Mouse (Mus musculus) MN1 (cell line): ENCODE data around the gene Cyth3.

Experiments
- DNase-seq: peaks from one replicate; pipeline ENCODE4 v3.0.0-alpha.2; 2016; ENCODE audit warnings: low spot score

Cyth3 gene

DNA sequence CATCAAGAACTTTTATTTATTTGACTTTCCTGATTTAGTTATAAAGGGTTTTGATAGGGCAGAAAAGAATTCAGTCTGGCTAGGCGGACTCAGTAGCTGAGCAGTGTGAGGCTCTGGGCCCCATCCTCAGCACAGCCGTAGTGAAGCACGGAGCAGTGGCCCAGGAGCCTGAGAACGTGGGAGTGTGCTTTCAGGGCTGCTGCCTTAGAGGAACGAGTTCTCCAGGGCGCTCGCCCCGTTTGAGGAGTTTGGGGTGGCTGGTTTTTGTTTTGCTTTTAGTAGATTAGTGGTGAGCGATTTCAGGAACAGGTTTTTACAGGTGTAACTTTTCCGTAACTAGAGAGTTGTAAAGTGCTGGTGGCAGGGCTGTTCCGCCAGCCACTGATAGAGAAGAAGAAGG is 13.1 kb downstream of the Cyth3 start:
- DNase-seq, result no peak

DNA sequence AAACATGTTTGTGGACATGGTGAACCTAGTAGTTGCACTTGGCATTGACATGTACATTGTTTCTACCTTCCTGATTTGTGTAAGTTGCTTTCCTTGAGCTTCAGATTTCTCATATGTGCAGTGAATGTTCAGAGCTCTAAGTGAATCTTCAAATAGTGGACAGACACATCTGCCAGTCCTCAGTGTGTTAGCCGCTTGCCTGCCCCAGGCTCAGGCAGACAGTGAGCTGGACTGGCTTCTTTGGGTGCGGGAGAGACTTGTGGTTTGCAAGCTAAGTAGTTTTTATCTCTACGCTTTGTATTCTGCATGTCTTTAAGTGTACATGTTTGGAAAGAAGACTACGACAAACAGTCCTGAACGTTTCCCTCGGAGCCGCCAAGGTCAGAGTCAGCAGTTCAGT is 13.9 kb downstream of the Cyth3 start:
- DNase-seq, result no peak

DNA sequence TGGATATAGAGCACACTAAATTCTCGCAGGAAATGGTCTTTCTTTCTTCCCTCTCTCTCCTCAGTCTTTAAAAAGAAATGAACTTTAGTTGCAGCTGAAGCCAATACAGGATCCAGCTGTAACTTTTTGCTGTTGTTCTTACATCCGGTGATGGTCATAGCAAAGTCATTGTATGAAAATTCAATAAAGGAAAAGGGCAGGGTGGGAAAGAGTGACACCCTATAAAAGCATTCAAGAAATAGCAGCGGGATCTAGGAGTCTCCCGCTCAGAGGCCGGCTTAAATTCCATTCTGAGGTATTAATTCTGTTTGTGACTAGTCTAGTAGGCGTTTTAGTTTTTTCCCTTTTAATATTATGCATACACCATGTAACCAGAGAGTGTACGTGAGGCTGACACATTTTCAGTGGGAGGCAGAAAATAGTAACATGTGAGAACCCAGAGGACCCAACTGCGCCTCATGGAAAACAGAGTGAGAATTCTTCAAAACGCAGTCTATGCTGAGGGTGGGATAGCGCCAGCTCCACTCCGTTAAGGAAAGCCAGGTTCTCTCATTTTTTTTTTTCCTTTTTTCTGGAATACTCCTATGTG is 15.7 kb downstream of the Cyth3 start:
- no peak for DNase-seq

DNA sequence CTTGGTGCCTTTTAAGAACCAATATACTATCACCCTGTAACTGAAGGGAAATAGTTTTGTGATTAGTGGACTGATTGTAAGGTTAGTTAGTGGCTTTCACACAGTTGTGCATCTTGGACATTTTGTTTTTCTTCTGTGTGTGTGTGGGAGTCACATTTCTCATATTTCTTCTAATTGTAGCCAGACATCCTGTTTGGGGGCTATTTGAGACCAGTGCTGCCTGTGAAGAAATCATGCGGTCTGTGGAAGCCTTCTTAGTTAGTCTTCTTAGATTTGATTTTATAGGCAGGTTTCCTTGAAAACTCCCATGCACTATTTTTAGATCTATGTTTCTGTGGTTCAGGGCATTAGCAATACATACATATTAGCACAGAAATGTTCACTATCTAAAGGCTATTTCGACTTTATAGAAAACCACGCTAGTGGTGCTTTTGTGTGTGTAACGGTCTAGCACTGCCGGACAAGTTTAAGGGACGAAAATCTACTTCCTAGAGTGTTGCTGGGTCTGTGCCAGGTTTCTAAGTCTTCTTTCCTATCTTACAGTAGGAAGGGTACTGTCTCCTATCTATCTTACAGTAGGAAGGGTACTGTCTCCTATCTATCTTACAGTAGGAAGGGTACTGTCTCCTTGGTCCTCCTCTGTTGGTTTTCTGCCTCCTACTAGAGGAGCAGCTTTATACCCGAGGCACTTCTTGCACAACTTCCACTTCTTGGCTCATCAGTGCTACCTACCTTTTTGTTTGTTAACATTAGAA is 16.4 kb downstream of the Cyth3 start:
- no peak for DNase-seq

DNA sequence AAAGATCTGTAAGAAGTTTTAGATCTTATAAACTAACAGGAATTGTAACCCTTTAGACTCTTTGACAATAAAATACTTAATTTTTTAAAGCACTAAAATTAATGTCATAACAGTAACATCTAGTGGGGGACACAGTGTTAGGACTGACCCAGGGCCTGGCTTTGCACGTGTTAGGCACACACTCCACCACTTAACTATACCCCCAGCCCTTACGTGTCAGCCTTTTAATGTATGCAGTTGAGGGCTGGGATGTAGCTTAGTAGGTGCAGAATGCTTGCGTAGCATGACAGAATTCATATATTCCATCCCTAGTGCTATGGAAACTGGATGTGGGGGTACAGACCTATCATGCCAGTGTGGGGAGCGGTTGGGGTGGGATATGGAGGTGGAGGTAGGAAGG is 17.1 kb downstream of the Cyth3 start:
- no peak for DNase-seq

DNA sequence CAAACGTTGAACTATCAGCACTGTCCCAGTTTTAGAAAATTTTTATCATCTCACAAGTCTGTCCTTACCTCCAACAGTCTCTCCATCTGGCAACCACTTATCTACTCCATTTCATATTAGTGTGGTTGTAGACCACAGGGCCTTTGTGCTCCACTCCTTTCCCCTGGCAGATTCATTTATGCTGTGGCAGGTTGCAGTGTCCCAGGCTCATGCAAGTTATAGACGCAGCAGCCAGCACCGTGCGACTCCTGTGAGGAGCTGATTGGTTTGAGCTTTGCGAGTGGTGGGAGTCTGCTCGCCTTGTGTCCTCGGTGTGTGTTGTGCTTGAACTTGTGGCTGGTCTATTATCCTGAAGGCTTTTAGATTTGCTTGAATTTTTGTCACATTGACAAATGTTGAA is 17.6 kb downstream of the Cyth3 start:
- no peak for DNase-seq

DNA sequence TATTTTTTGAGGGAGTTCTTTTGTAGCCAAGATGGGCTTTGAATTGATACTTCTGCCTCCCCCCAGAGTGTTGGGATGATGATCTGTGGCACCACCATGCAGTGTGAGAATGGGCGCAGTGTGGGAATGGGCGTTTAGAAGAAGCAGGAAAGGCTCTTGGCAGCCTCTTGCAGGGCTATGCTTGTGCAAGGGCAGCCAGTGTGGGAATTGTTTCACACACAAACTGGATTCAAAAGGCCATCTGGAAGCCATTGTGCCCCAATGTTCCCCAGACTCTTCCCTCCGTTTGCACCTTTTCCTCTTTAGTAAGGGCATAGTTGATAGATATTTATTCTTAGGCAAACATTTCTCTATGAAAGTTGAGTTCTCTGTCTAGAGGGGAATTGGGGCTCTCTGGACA is 19.3 kb downstream of the Cyth3 start:
- no peak for DNase-seq

DNA sequence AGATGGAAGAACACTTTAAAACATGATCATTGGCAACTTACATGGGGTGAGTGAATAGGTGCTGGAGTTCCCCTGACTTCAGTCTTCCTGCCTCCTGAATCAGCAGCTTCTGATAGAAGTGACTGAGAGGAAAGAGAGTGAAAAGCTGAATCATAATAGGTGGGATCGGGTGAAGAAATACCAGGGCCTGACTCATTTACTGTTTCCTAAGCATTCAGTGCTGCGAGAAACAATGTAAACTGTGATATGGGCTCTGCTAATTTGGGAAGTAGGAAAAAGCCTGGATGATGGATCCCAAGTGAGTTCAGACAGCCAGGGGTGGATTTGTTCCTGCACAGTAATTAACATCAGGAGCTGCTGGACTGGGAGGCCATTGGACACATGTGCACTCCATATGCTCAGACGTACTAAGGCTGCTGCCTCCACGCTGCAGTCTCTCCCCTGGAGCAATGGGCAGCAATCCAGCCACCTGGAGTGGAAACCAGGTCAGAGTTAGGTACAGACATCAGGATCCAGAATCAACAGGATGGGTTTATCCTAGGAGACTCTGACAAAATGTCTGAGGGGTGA is 20.1 kb downstream of the Cyth3 start:
- peak; percentile 41 for DNase-seq

DNA sequence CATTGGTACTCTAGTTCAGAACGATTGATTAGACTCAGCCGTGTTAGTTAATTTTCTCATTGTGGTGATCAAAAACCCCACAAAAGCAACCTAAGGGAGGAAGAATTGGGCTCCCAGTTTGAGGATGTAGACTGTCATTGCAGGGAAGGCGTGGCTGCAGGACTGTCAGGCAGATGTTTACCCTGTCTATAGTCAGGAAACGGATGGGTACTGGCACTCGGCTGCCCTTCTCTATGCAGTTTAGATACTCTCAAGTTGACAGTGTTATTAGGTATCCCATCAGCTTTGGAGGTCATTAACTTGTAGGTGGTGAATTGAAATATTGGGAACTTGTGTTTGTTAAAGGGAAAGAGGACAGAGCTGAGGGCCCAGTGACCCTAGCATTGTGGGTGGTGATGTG is 23.7 kb downstream of the Cyth3 start:
- DNase-seq, result no peak

DNA sequence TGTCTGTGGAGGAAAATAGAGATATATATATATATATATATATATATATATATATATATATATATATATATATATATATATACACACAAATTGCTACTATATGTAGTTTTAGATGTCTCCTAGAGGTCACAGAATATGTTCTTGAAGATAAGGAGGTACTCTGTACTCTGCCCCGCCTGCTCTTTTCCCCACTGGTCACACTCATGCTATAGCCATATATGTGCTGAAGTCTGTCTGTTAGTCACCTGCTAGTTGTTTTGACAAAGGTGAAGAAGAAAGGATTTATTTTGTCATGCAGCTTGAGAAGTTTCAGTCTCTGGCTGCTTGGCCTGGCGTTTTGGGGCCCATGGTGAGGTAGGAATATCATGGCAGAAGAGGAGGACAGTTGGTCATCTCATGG is 25.2 kb downstream of the Cyth3 start:
- DNase-seq, result no peak

DNA sequence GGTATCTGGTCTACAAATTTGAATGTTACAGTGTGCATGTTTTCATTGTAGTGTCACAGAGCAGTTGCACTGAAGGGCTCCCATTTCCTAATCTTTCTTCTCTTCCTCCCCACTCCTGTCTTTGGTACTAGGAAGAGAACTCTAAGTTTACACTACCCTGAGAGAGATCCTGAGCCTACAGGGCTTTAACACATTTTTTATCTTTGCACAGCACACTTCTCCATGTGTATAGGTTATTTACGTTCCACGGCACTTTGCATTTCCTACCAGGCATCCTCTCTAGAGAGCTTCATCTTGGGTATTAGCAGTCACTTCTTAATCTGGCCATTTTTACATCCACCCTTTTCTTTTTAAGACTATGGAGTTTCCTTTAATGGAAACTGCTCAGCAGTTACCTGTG is 25.8 kb downstream of the Cyth3 start:
- no peak for DNase-seq

DNA sequence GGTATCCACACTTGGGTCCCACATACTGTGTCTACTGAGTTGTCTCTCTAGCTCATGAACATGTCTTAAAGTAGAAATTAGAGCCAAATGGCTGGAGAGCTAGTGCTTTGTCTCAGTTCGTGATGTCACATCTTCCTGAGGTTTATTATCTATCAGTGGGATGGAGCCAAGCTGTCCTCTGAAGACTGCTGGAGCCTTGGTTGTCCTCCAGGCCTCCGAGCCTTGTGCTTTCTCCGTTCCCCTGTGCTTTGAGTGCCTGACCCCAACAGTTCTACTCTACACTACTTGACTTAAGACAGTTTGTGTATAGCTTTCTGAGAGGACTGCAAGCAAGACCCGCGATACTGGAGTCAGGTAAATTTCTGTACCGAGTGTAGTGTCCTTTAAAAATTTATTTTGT is 26.9 kb downstream of the Cyth3 start:
- DNase-seq, result no peak

DNA sequence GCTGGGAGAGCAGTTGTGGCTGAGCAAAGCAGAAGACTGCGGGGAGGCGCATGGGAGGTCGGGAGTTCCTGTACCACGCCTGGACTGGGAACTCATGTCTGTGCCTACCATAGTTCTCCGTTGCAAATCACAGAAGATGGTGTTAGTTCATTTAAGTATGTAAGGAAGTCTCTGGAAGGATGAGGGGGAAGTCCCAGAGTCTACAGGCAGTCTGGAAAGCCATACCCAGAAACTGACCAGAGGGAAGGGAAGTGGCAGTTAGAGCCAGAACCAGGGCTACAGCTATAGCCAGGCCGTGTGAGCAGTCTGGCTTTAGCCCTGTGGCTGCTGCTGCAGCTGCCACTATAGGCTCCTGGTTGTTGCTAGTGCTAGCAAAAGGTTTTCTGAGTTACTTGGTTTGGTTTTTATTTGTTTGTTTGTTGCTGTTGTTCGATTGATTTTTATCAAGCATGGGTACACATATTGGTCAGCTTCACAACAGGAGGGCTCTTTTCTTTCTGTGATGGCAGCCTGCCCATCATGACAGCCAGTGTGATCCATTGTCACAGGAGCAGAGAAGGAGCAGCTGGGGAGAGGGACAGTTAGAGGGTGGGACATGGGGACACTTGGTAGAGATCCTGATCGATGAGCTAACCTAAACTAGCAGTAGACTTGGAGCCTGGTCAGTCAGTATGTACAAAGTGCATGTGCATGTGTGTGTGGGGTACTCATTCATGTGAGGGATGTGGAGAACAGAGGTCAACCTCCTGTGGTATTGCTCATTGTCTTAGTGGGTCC is 29.8 kb downstream of the Cyth3 start:
- no peak for DNase-seq

DNA sequence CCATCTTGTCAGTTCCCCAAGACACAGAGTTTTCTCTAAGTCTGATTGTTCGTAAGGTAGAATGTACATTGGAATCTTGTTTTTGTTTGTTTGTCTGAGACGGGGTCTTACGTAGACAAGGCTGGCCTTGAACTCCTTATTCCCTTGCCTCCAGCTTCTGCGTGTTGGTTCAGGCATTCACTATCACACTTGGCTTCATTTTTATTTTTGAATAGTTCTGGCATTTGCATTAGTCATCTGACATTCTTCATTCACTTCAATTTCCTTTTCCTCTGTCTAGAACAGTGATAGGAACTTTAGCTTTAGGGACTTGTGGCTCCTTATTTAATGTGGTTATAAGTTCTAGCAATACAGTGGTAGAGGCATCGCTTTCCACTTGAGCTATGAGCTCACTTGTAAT is 31.2 kb downstream of the Cyth3 start:
- DNase-seq, result no peak

DNA sequence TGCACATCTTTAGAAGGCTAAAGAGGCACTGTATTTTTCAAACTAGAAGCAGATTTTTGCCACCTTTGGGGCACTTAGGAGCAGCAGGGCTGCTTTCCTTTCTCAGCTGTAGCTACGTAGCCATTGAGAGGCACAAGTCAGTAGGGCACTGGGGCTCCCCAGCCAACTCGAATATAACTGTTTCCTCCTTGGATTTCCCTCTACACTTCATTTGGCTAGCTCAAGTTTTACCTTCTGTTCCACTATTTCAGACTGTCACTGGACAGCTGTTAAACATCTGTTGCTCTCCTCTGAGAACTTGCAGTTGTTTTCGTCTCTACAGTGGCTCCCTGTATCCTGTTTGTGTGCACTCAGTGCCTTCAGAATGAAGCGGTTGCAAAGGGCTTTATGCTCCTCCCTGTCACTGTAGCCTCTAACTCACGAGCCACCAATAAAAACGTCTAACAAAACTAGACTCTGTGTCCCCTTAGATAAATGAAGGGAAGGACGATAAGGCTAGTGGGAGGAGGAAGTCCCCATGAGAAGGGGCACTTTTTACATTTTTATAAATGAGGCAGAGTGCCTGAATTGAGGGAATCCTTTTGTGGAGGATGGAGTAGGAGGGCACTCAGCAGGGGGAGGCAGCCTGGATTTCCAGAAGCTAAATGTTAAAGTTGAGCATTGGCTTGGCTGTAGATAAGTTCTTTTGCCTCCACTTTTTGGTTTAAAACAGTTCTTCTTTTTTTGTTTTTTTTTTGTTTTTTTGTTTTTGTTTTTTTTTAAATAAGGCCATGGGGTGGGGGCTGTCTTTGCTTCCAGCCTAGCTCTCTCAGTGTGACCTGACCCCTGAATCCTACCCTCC is 32.6 kb downstream of the Cyth3 start:
- DNase-seq, result no peak

DNA sequence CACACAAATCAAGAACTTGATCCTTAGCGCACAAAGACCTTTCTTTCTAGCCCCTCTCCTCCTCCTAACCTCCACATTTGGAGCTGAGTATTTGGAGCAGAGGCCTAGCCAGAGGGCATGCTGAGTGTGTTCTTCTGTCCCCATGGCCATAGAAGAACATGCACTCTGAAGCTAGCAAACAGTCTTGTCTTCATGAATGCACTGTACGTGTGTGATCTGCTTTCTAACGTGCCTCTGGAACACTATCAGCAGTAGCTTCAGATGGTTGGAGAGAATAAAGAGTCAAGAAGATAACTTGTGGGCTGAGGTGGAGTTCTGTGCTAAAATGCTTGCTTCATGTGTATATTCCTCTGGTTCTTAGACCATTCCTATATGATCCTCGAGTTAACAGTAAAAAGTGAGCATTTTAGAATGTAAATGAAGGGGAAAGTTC is 33.3 kb downstream of the Cyth3 start:
- no peak for DNase-seq

DNA sequence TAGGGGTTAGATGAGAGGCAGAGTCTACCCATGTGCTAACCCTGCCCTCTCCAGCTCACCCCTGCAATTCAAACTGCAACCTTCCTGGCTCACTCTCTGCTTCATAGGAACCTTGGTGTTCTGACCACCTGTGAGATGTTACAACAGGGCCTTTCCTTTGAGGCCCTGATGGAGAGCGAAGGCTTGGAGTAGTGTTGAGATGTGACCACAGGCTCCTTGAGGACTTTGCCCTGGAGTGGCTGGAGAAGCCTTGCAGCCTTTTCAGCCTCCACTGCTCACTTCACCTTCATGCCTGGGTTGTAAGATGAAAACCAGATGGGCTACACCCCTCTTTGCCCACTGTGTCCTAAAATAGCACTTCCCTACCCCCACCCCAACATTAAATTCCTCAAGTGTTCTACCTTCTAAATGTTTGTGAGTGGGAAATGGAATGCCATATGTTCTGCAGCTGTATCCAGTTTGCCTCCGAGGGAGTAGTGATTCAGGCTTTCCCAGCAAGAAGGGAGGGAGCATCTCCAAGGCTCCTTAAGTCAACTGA is 34.5 kb downstream of the Cyth3 start:
- DNase-seq, result no peak

DNA sequence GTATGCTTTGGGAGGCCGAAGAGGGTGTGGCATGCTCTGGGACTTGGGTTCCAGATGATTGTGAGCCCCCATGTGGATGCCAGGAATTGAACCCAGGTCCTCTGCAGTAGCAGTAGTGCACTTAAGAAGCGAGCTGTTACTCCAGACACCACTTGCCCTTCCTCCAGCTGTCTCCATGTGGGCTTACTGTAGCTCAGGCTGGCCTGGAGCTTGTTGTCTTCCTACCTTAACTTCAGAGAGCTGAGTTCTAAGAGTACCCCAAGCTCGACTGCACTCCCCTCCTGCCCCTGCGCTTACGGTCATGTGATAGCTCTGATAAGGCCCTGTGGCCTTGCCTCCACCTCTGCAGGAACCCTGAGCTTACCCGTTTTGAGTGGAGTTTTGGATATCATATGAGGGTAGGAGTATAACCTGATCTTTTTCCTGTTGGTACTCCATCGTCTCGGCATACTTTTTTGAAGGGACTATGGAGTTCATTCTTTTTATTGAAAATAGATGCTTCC is 36.8 kb downstream of the Cyth3 start:
- DNase-seq, result no peak

DNA sequence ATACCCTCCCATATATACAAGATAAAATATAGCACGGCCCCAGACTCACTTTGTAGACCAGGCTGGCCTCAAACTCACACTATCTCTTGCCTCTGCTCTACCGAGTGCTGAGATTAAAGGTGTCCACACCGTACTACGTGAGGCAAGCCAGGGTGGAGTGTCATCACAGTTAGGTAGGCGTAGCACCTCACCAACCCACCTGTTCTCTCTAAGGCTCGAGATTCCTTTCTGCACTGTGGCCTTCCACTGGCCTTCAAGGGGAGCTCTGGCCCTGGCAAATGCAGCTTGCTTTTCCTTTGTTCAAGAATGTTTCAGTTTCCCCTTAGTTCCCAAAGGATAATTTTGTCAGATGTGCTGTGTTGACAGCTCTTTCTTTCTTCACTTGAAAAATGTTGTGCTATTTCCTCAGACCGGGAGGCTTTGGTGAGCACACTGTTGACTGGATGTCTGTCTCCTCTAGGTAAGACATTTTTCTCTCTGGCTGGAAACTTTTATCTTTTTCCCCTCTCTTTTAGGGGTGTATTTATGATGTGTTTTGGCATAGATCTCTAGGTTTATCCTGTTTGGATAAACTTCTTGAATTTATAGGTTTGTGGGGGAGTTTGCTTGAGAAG is 40.9 kb downstream of the Cyth3 start:
- no peak for DNase-seq

DNA sequence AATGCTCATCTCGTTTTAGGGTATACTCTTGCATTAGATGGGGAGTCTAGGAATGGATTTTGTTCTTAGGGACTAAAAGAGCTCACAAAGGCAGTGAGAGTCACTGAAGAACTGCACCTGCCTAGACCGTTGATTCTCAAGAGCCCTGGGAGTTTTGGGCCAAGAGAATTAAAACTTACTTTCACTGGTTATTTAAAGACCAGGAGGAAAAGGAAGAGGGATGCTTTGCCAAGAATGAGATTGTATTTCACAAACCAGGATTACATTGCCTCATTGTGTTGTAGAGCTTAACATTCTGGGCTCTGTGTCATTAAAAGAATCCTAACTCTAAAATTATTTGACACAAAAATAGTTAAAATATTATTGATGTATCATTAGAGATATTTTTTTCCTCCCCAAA is 43.3 kb downstream of the Cyth3 start:
- DNase-seq, result no peak

DNA sequence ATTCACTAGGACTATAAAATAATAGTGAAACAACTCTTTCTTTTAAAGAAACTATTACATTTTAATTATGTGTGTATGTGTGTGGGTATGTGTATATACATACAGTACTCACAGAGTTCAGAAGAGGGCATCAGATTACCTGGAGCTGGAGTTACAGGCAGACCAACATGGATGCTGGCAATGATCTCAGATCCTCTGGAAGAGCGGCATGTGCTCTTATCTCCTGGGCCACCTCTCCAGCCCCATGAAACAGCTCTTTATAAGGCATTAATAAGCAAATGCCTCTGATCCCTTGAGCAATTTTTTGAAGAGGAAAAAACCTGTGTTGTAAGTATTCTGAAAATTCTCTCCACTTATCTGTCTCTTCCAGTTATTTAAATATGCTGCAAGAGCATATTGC is 43.8 kb downstream of the Cyth3 start:
- no peak for DNase-seq
